Mouse (Mus musculus) MEL (cell line): Measurements from ENCODE around the gene Zgrf1. TPM values are rescaled to one million over a fixed set of nuclear protein-coding genes. Genes with fewer than 3 reads are reported as not detected.

Experiments used
- DNase-seq: peaks from one replicate; pipeline ENCODE4 v3.0.0; 2011; ENCODE audit warnings: low read depth, low spot score
- H3K27ac ChIP-seq: 2 replicates; pipeline ENCODE4 v1.5.1; 2012; ENCODE audit warnings: low read depth, mild to moderate bottlenecking, control low read depth, low read length, moderate library complexity; ENCODE audit not compliant: control insufficient read depth
- H3K27me3 ChIP-seq, 2 experiments: fragments of 150-350 bp in 1 of 2; sonication (generic) in 1 of 2; 2 replicates each; pipeline ENCODE4 v1.6.1; 2012; ENCODE audit warnings: low read length in 2 of 2, mild to moderate bottlenecking in 2 of 2, improper control_type of control experiment in 1 of 2, moderate library complexity in 1 of 2; ENCODE audit not compliant: insufficient read depth in 2 of 2, control insufficient read depth in 1 of 2
- H3K36me3 ChIP-seq, 2 experiments: 2 replicates each; pipeline ENCODE4 v1.6.1; 2012 to 2014; ENCODE audit warnings: low read length in 2 of 2, improper control_type of control experiment in 1 of 2, inconsistent platforms in 1 of 2, mild to moderate bottlenecking in 1 of 2; ENCODE audit not compliant: insufficient read depth in 2 of 2, control insufficient read depth in 1 of 2
- H3K4me1 ChIP-seq, 2 experiments: fragments of 150-350 bp in 1 of 2; sonication (generic) in 1 of 2; 2 replicates each; pipeline ENCODE4 v1.6.1; 2012; ENCODE audit warnings: low read length in 2 of 2, improper control_type of control experiment in 1 of 2, mild to moderate bottlenecking in 1 of 2; ENCODE audit not compliant: insufficient read depth in 2 of 2, control insufficient read depth in 1 of 2
- H3K4me3 ChIP-seq, 2 experiments: fragments of 150-350 bp in 1 of 2; sonication (generic) in 1 of 2; 2 replicates each; pipeline ENCODE4 v1.5.1; 2012; ENCODE audit warnings: low read depth in 2 of 2, low read length in 2 of 2, mild to moderate bottlenecking in 2 of 2, moderate library complexity in 2 of 2, control low read depth in 1 of 2, improper control_type of control experiment in 1 of 2; ENCODE audit not compliant: control insufficient read depth in 1 of 2, insufficient read depth in 1 of 2
- H3K79me2 ChIP-seq: 2 replicates; pipeline ENCODE4 v1.6.1; 2012; ENCODE audit warnings: mild to moderate bottlenecking, low read length, moderate library complexity; ENCODE audit not compliant: control insufficient read depth, poor library complexity, insufficient read depth
- H3K9ac ChIP-seq: 2 replicates; pipeline ENCODE4 v1.6.1; 2012; ENCODE audit warnings: low read depth, mild to moderate bottlenecking, control low read depth, low read length, moderate library complexity; ENCODE audit not compliant: control insufficient read depth, poor library complexity, severe bottlenecking
- H3K9me3 ChIP-seq: fragments of 150-350 bp; sonication (generic); replicated peaks from 2 replicates; pipeline ENCODE4 v1.6.1; 2012; ENCODE audit warnings: mild to moderate bottlenecking, low read length, improper control_type of control experiment, moderate library complexity; ENCODE audit not compliant: insufficient read depth
- CHD2 ChIP-seq: IDR thresholded peaks from 2 replicates; pipeline ENCODE4 v1.6.1; 2011; ENCODE audit warnings: low read length, improper control_type of control experiment
- E2F4 ChIP-seq: IDR thresholded peaks from 2 replicates; pipeline ENCODE4 v1.6.1; 2011; ENCODE audit warnings: low read depth, low read length, improper control_type of control experiment, borderline replicate concordance
- ELF1 ChIP-seq: IDR thresholded peaks from 2 replicates; pipeline ENCODE4 v1.6.1; 2014; ENCODE audit warnings: low read depth, mild to moderate bottlenecking, inconsistent platforms, low read length, improper control_type of control experiment, moderate library complexity
- ETS1 ChIP-seq: IDR thresholded peaks from 2 replicates; pipeline ENCODE4 v1.6.1; 2012; ENCODE audit warnings: low read depth, mild to moderate bottlenecking, inconsistent platforms, low read length, improper control_type of control experiment, moderate library complexity
- GABPA ChIP-seq: IDR thresholded peaks from 2 replicates; pipeline ENCODE4 v1.6.1; 2012; ENCODE audit warnings: low read depth, mild to moderate bottlenecking, inconsistent platforms, low read length, improper control_type of control experiment, moderate library complexity
- MAFK ChIP-seq: IDR thresholded peaks from 2 replicates; pipeline ENCODE4 v1.6.1; 2011; ENCODE audit warnings: low read depth, mild to moderate bottlenecking, low read length, improper control_type of control experiment, borderline replicate concordance
- MAX ChIP-seq: IDR thresholded peaks from 2 replicates; pipeline ENCODE4 v1.6.1; 2011; ENCODE audit warnings: low read length, improper control_type of control experiment
- MYB ChIP-seq: IDR thresholded peaks from 2 replicates; pipeline ENCODE4 v1.6.1; 2011; ENCODE audit warnings: mild to moderate bottlenecking, low read depth, low read length, improper control_type of control experiment
- POLR2AphosphoS5 ChIP-seq: IDR thresholded peaks from 2 replicates; pipeline ENCODE4 v1.6.1; 2012; ENCODE audit warnings: low read depth, borderline replicate concordance, mild to moderate bottlenecking, inconsistent platforms, low read length, moderate library complexity, mixed read lengths
- RCOR1 ChIP-seq: IDR thresholded peaks from 2 replicates; pipeline ENCODE4 v1.6.1; 2012; ENCODE audit warnings: low read depth, mild to moderate bottlenecking, inconsistent platforms, low read length, improper control_type of control experiment
- SIN3A ChIP-seq: IDR thresholded peaks from 2 replicates; pipeline ENCODE4 v1.6.1; 2012; ENCODE audit warnings: low read length, improper control_type of control experiment, inconsistent platforms
- SMC3 ChIP-seq: IDR thresholded peaks from 2 replicates; pipeline ENCODE4 v1.6.1; 2011; ENCODE audit warnings: low read depth, low read length, improper control_type of control experiment
- USF1 ChIP-seq: IDR thresholded peaks from 2 replicates; pipeline ENCODE4 v1.6.1; 2014; ENCODE audit warnings: low read depth, mild to moderate bottlenecking, inconsistent platforms, low read length, improper control_type of control experiment, moderate library complexity
- ZC3H11A ChIP-seq: IDR thresholded peaks from 2 replicates; pipeline ENCODE4 v1.6.1; 2012; ENCODE audit warnings: low read depth, mild to moderate bottlenecking, inconsistent platforms, low read length, improper control_type of control experiment
- ZKSCAN1 ChIP-seq: IDR thresholded peaks from 2 replicates; pipeline ENCODE4 v1.6.1; 2012; ENCODE audit warnings: low read depth, mild to moderate bottlenecking, inconsistent platforms, low read length, improper control_type of control experiment, moderate library complexity
- polyA plus RNA-seq, 2 experiments: library from polyadenylated mRNA; stranded (reverse) in 1 of 2; unstranded in 1 of 2; fragments of >175 nt in 1 of 2; fragments of >200 nt in 1 of 2; gene quantifications; 2 replicates each; pipeline versions ENCODE4 v1.2.1 to v1.2.4; 2012; ENCODE audit warnings: low replicate concordance in 2 of 2, low read depth in 1 of 2; ENCODE audit not compliant: insufficient read length in 2 of 2, insufficient read depth in 1 of 2, missing spikeins in 1 of 2
- total RNA-seq: library from RNA; depleted of rRNA; stranded (reverse); fragments of 300-350 nt; gene quantifications from 2 replicates; pipeline ENCODE4 v1.2.3, GENCODE M21; 2012

Gene Zgrf1
- total and polyA plus RNA-seq, 3 experiments = 6.7 to 8.2 TPM; not detected in 1

- Histone ChIP-seq H3K9me3 (no peaks in the 10 kb centered on the region), H3K79me2 (no peaks in the 10 kb centered on the region), H3K4me1 (no peaks in the 10 kb centered on the region; a peak in 1 of 4 replicates), H3K27ac (no peak overlapping the region), H3K36me3 (no peaks in the 10 kb centered on the region; a peak in 1 of 4 replicates), H3K4me3 (no peak overlapping the region)
- DNase-seq = no peak
- no peak for TF ChIP-seq GABPA
- no peak for TF ChIP-seq ZKSCAN1
- no peak for TF ChIP-seq MYB
- no peak for TF ChIP-seq USF1
- TF ChIP-seq, all 39 proteins: peak for 0
- Histone ChIP-seq H3K9ac (no peak overlapping the region), H3K27me3 (no peaks in the 10 kb centered on the region)
Measured at GRCm38 (mm10) chr3:127646156-127646825, 93.0 kb downstream of the Zgrf1 start.

- no peak for DNase-seq
- TF ChIP-seq POLR2AphosphoS5 (no peak), CHD2 (no peak), ETS1 (no peak), E2F4 (no peak), MAX (no peak), RCOR1 (no peak), ELF1 (no peak), MAFK (no peak), SMC3 (no peak), ZC3H11A (no peak), SIN3A (no peak)
- no peak overlapping the region for H3K9ac ChIP-seq
- H3K4me1 ChIP-seq = no peaks in the 10 kb centered on the region
- H3K27ac ChIP-seq = no peak overlapping the region
- H3K27me3 ChIP-seq = no peaks in the 10 kb centered on the region
- no peak overlapping the region for H3K4me3 ChIP-seq
- H3K9me3 ChIP-seq = no peaks in the 10 kb centered on the region
- H3K79me2 ChIP-seq = no peaks in the 10 kb centered on the region
- H3K36me3 ChIP-seq = no peaks in the 10 kb centered on the region
Measured at GRCm38 (mm10) chr3:127651742-127652653, 98.7 kb downstream of the Zgrf1 start.
